Mouse (Mus musculus): Measurements from ENCODE around the gene Zfp831. TPM values are rescaled to one million over a fixed set of nuclear protein-coding genes. Genes with fewer than 3 reads are reported as not detected.

The Zfp831 gene
- not detected in 2 replicates for polyA plus RNA-seq (2016; fragmentation: Nextera tagmentation; extraction: Ambion mirVana)

GRCm38 (mm10) chr2:174643448-174644144 is at the start of gene Zfp831:
Gene Zfp831 (plus strand): TSS chr2:174643534.
- H3K4me2 ChIP-seq (replicated peaks): no peak within 1 kb of the TSS
- H3K27me3 ChIP-seq (replicated peaks): no peaks in the 10 kb centered on the region; the same call in 1 of the 2 replicates
- no peaks in the 10 kb centered on the region for H3K36me3 ChIP-seq
- H3K27ac ChIP-seq: no peak within 1 kb of the TSS
- no peak for ATAC-seq (ENCODE audit: low FRiP score, low read depth)
- H3K9ac ChIP-seq: no peak within 1 kb of the TSS
- 88% methylated on average over 18 of the region's 18 CpGs for WGBS
- no peaks in the 10 kb centered on the region for H3K4me1 ChIP-seq
- H3K9me3 ChIP-seq: no peaks in the 10 kb centered on the region
- no peak within 1 kb of the TSS for H3K4me3 ChIP-seq

GRCm38 (mm10) chr2:174594965-174595364 is 48.4 kb upstream of the Zfp831 start:
- WGBS: 79% methylated on average over 9 of the region's 9 CpGs
- H3K4me2 ChIP-seq (replicated peaks): no peak overlapping the region
- H3K27ac ChIP-seq: no peak overlapping the region
- no peak overlapping the region for H3K9ac ChIP-seq
- no peaks in the 10 kb centered on the region for H3K4me1 ChIP-seq
- H3K9me3 ChIP-seq: no peaks in the 10 kb centered on the region
- ATAC-seq (ENCODE audit: low FRiP score, low read depth): no peak
- H3K27me3 ChIP-seq (replicated peaks): no peaks in the 10 kb centered on the region
- no peaks in the 10 kb centered on the region for H3K36me3 ChIP-seq
- H3K4me3 ChIP-seq: no peak overlapping the region

GRCm38 (mm10) chr2:174595611-174596010 is 47.7 kb upstream of the Zfp831 start:
- Histone ChIP-seq H3K27me3 (replicated peaks) (no peaks in the 10 kb centered on the region), H3K27ac (no peak overlapping the region), H3K4me2 (replicated peaks) (no peak overlapping the region), H3K36me3 (no peaks in the 10 kb centered on the region), H3K9me3 (no peaks in the 10 kb centered on the region), H3K9ac (no peak overlapping the region), H3K4me1 (no peaks in the 10 kb centered on the region), H3K4me3 (no peak overlapping the region)
- ATAC-seq (ENCODE audit: low FRiP score, low read depth): no peak
- WGBS: 93% methylated on average over 2 of the region's 2 CpGs

GRCm38 (mm10) chr2:174596457-174596856 is 46.9 kb upstream of the Zfp831 start:
- H3K4me2 ChIP-seq (replicated peaks): no peak overlapping the region
- no peak for ATAC-seq (ENCODE audit: low FRiP score, low read depth)
- WGBS: 88% methylated on average over 15 of the region's 15 CpGs
- H3K4me3 ChIP-seq: no peak overlapping the region
- H3K27me3 ChIP-seq (replicated peaks): no peaks in the 10 kb centered on the region
- H3K9me3 ChIP-seq: no peaks in the 10 kb centered on the region
- no peak overlapping the region for H3K27ac ChIP-seq
- H3K36me3 ChIP-seq: no peaks in the 10 kb centered on the region
- H3K9ac ChIP-seq: no peak overlapping the region
- H3K4me1 ChIP-seq: no peaks in the 10 kb centered on the region

- Histone ChIP-seq H3K27ac (no peak overlapping the region), H3K4me3 (no peak overlapping the region), H3K27me3 (replicated peaks) (no peaks in the 10 kb centered on the region), H3K4me2 (replicated peaks) (no peak overlapping the region), H3K4me1 (no peaks in the 10 kb centered on the region), H3K9ac (no peak overlapping the region), H3K36me3 (no peaks in the 10 kb centered on the region), H3K9me3 (no peaks in the 10 kb centered on the region)
- ATAC-seq (ENCODE audit: low FRiP score, low read depth): no peak
- WGBS: 83% methylated on average over 12 of the region's 12 CpGs
Measured at GRCm38 (mm10) chr2:174598451-174598850, 44.9 kb upstream of the Zfp831 start.

- Histone ChIP-seq H3K4me2 (replicated peaks) (no peak overlapping the region), H3K4me3 (no peak overlapping the region), H3K9ac (no peak overlapping the region), H3K27me3 (replicated peaks) (no peaks in the 10 kb centered on the region), H3K9me3 (no peaks in the 10 kb centered on the region), H3K27ac (no peak overlapping the region), H3K4me1 (no peaks in the 10 kb centered on the region), H3K36me3 (no peaks in the 10 kb centered on the region)
- 88% methylated on average over 9 of the region's 9 CpGs for whole genome bisulfite sequencing
- no peak for ATAC-seq (ENCODE audit: low FRiP score, low read depth)
Measured at GRCm38 (mm10) chr2:174599071-174599635, 44.2 kb upstream of the Zfp831 start.

DNA sequence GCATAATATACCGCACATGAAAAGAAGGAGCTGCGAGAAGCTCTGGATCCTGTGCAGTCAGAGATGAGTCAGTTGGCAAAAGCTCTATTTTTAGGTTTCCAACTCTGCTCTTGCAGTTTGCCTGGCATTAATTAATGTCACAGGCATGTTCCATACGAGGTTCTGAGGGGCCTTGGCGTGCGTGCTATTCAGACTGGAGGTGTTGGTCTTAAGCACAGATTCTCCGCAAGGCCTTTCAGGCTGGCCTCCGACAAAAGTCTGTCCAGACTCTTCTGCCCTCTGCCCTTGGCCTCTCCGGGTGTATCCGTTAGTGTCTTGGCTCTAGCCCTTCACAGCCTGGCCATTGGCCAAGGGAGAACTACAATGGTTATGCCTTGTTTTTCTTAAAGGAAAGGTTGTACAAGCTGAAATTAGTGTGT is 43.5 kb upstream of the Zfp831 start:
- no peaks in the 10 kb centered on the region for H3K9me3 ChIP-seq
- no peak overlapping the region for H3K4me3 ChIP-seq
- H3K27ac ChIP-seq: no peak overlapping the region
- no peaks in the 10 kb centered on the region for H3K27me3 ChIP-seq (replicated peaks)
- no peak overlapping the region for H3K4me2 ChIP-seq (replicated peaks)
- 89% methylated on average over 9 of the region's 9 CpGs for WGBS
- no peaks in the 10 kb centered on the region for H3K36me3 ChIP-seq
- no peak overlapping the region for H3K9ac ChIP-seq
- ATAC-seq (ENCODE audit: low FRiP score, low read depth): no peak
- H3K4me1 ChIP-seq: no peaks in the 10 kb centered on the region

- Histone ChIP-seq H3K9me3 (no peaks in the 10 kb centered on the region), H3K4me3 (no peak overlapping the region), H3K4me2 (replicated peaks) (no peak overlapping the region), H3K4me1 (no peaks in the 10 kb centered on the region), H3K27ac (no peak overlapping the region), H3K36me3 (no peaks in the 10 kb centered on the region), H3K27me3 (replicated peaks) (no peaks in the 10 kb centered on the region), H3K9ac (no peak overlapping the region)
- 71% methylated on average over 9 of the region's 9 CpGs for WGBS
- no peak for ATAC-seq (ENCODE audit: low FRiP score, low read depth)
Measured at GRCm38 (mm10) chr2:174601938-174602685, 41.2 kb upstream of the Zfp831 start.

DNA sequence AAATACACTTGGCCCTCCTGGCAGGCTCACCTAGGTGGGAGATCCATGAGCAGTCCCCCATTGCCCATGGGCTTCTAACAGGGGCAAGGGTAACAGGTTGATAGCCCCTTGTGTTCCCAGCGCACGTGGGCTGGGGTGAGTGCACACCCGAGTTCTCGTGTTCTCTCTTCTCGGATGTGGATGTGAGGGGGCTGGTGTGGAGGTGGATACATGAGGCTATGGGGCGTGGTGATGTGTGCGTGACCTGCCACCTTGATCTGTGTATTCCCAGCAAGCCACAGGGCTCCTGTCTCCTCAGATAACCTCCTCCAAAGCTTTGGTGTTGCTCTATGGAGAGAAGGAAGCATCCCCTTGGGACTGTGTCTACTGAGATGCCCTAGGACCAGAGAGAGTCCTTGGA is 40.0 kb upstream of the Zfp831 start:
- no peak overlapping the region for H3K9ac ChIP-seq
- WGBS: 91% methylated on average over 7 of the region's 7 CpGs
- H3K27me3 ChIP-seq (replicated peaks): no peaks in the 10 kb centered on the region
- H3K4me2 ChIP-seq (replicated peaks): no peak overlapping the region
- no peaks in the 10 kb centered on the region for H3K36me3 ChIP-seq
- H3K9me3 ChIP-seq: no peaks in the 10 kb centered on the region
- no peak overlapping the region for H3K4me3 ChIP-seq
- H3K4me1 ChIP-seq: no peaks in the 10 kb centered on the region
- ATAC-seq (ENCODE audit: low FRiP score, low read depth): no peak
- no peak overlapping the region for H3K27ac ChIP-seq

DNA sequence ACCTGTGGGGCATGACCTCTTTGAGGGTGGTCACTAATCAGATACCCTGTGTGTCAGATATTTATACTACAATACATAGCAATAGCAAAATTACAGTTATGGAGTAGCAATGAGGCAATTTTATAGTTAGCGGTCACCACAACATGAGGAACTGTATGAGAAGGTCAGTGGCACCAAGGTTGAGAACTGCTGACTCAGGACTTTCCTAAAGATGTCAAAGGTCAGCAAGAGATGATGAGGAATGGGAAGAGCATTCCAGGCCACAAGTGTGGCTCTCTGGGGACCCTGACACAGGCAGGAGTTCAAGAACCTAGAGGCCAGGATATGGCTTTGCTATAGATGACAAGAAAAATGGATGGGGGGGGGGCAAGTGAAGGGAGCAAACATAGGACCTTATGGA is 38.3 kb upstream of the Zfp831 start:
- H3K4me2 ChIP-seq (replicated peaks): no peak overlapping the region
- H3K4me1 ChIP-seq: no peaks in the 10 kb centered on the region
- H3K36me3 ChIP-seq: no peaks in the 10 kb centered on the region
- 93% methylated on average over 1 of the region's 1 CpGs for WGBS
- no peaks in the 10 kb centered on the region for H3K27me3 ChIP-seq (replicated peaks)
- no peak for ATAC-seq (ENCODE audit: low FRiP score, low read depth)
- no peaks in the 10 kb centered on the region for H3K9me3 ChIP-seq
- H3K4me3 ChIP-seq: no peak overlapping the region
- no peak overlapping the region for H3K27ac ChIP-seq
- no peak overlapping the region for H3K9ac ChIP-seq

GRCm38 (mm10) chr2:174605442-174606087 is 37.8 kb upstream of the Zfp831 start:
- no peaks in the 10 kb centered on the region for H3K4me1 ChIP-seq
- no peak overlapping the region for H3K4me3 ChIP-seq
- no peak for ATAC-seq (ENCODE audit: low FRiP score, low read depth)
- no peaks in the 10 kb centered on the region for H3K36me3 ChIP-seq
- no peaks in the 10 kb centered on the region for H3K9me3 ChIP-seq
- no peak overlapping the region for H3K9ac ChIP-seq
- WGBS: 89% methylated on average over 4 of the region's 4 CpGs
- H3K27ac ChIP-seq: no peak overlapping the region
- H3K4me2 ChIP-seq (replicated peaks): no peak overlapping the region
- no peaks in the 10 kb centered on the region for H3K27me3 ChIP-seq (replicated peaks)

- no peak for ATAC-seq (ENCODE audit: low FRiP score, low read depth)
- Histone ChIP-seq H3K9ac (no peak overlapping the region), H3K4me1 (no peaks in the 10 kb centered on the region), H3K27ac (no peak overlapping the region), H3K4me3 (no peak overlapping the region), H3K27me3 (replicated peaks) (no peaks in the 10 kb centered on the region), H3K9me3 (no peaks in the 10 kb centered on the region), H3K4me2 (replicated peaks) (no peak overlapping the region), H3K36me3 (no peaks in the 10 kb centered on the region)
- 71% methylated on average over 5 of the region's 5 CpGs for WGBS
Measured at GRCm38 (mm10) chr2:174606376-174606775, 37.0 kb upstream of the Zfp831 start.

Measured in neural tube, embryonic 12.5 days (tissue).